Mouse (Mus musculus) erythroblast, embryonic 14.5 days (primary cell): ENCODE measurements around the gene 4930469K13Rik. TPM values are rescaled to one million over a fixed set of nuclear protein-coding genes. Genes with fewer than 3 reads are reported as not detected.

Experiments
- H3K27me3 ChIP-seq: 2 replicates; pipeline ENCODE4 v1.6.1; 2012; ENCODE audit warnings: inconsistent platforms; ENCODE audit not compliant: control insufficient read depth
- H3K36me3 ChIP-seq: 2 replicates; pipeline ENCODE4 v1.6.1; 2012; ENCODE audit warnings: mild to moderate bottlenecking, inconsistent platforms; ENCODE audit not compliant: control insufficient read depth
- H3K4me1 ChIP-seq: 2 replicates; pipeline ENCODE4 v1.6.1; 2012; ENCODE audit warnings: inconsistent platforms; ENCODE audit not compliant: control insufficient read depth
- H3K4me3 ChIP-seq: replicated peaks from 2 replicates; pipeline ENCODE3; 2012; ENCODE audit warnings: moderate library complexity, mild to moderate bottlenecking, inconsistent platforms
- H3K9me3 ChIP-seq: 2 replicates; pipeline ENCODE4 v1.6.1; 2012; ENCODE audit warnings: low read length, inconsistent platforms, mixed read lengths; ENCODE audit not compliant: control insufficient read depth
- GATA1 ChIP-seq: IDR thresholded peaks from 2 replicates; pipeline ENCODE4 v1.6.1; 2012; ENCODE audit warnings: low read length, inconsistent platforms, mixed read lengths
- TAL1 ChIP-seq: IDR thresholded peaks from 3 replicates; pipeline ENCODE4 v1.6.1; 2012; ENCODE audit warnings: low read length, inconsistent platforms, mixed read lengths
- polyA plus RNA-seq: library from polyadenylated mRNA; stranded (reverse); fragments of >175 nt; gene quantifications from 2 replicates; pipeline ENCODE4 v1.2.3, GENCODE M21; 2012

The 4930469K13Rik gene
- polyA plus RNA-seq, 1 experiment = not detected

DNA sequence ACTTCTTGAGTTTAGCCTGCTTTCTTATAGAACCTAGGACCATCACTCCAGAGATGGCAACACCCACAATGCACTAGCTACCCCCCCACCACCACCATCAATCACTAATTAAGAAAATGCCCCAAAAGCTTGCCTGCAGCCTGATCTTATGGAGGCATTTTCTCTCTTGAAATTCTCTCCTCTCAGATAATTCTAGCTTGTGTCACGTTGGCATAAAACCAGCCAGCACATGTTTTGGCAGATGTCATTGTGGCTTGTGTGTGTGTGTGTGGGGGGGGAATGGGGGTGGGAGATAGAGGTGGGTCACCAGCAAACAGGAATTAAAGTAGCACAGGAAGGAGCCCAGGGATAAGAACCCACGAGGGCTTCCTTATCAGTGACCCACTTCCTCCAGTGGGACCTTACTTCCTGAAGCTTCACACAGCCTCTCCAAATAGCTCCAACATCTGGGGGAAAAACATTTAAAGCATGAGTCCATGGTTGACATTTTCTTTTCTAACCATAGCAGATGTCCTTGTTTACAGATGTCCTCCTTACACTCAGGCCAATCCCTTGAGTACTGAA, 18.3 kb upstream of the 4930469K13Rik start:
- Histone ChIP-seq H3K27me3 (no peaks in the 10 kb centered on the region), H3K9me3 (no peaks in the 10 kb centered on the region), H3K4me3 (no peak overlapping the region), H3K4me1 (no peaks in the 10 kb centered on the region), H3K36me3 (no peaks in the 10 kb centered on the region)
- TF ChIP-seq TAL1 (no peak), GATA1 (no peak)

DNA sequence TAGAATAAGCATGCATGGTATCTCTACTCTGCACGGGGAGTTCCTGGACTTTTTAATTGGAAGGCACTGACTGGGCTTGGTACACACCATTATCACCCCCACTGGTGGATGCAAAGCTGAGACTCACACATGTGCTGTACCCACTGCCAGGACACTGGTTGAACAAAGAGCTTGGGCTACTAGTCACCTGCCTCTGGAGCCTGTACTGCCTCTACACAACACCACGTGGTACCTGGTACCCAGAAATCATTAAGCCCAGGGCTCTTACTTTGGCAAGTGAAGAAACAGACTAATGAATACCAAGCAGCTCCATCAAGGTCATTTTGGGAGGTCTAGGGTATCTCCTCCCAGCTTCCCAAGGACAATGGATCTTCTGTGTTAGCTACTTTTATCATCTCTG, 15.4 kb upstream of the 4930469K13Rik start:
- TF ChIP-seq TAL1 = no peak
- no peak for TF ChIP-seq GATA1

DNA sequence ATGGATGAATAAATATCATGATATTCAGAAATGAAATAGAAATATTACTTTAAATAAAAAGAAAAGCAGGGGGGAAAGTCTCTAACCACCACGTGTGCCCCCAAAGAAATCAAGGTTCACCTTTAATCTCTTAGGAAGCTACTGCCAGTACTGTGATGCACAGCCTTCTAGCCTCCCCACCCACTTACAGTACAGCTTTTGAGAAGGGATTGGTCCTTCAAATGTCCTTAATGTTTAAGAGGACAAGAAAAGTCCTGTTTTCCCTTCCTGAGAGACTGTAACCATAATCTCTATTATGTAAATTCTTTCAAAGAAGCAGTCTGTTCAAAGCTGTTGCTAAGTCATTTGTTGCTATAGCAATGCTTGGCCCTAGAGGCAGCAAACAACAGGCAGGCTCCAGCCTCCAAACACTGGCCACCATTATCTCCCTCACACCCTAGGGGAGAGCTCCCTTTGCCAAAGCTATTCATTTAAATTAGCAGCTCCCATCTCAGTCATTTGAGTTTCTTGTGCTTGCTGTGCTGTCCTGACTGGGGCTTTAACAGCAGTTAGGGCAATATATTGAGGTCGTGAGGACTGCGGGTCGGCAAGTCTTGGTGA, 14.5 kb upstream of the 4930469K13Rik start:
- Histone ChIP-seq H3K9me3 (no peaks in the 10 kb centered on the region), H3K36me3 (no peaks in the 10 kb centered on the region), H3K27me3 (no peaks in the 10 kb centered on the region), H3K4me3 (no peak overlapping the region), H3K4me1 (no peaks in the 10 kb centered on the region)
- TF ChIP-seq GATA1 = no peak

More for the DNA sequence above, 15.4 kb upstream of the 4930469K13Rik start:
- Histone ChIP-seq H3K4me1 (no peaks in the 10 kb centered on the region), H3K36me3 (no peaks in the 10 kb centered on the region), H3K4me3 (no peak overlapping the region), H3K27me3 (no peaks in the 10 kb centered on the region), H3K9me3 (no peaks in the 10 kb centered on the region)

DNA sequence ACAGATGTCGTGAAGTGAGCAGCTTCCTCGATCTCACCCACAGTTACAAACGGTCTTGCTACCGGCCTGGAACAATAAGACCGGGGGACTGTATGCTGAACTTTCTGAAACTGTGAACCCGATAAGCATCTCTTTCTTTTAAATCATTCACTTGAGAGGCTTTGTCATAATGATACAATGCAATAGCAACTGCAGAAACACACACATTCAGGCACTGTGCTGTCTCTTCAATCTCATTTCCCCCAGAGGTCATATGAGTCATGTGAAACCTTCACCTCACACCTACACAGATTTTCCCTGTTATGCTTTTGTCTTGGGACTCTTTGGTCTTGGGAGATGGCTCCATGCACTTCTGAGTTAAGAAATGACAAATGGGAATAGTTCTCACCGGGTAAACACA, 13.6 kb upstream of the 4930469K13Rik start:
- Histone ChIP-seq H3K27me3 (no peaks in the 10 kb centered on the region), H3K36me3 (no peaks in the 10 kb centered on the region), H3K4me1 (no peaks in the 10 kb centered on the region), H3K9me3 (no peaks in the 10 kb centered on the region), H3K4me3 (no peak overlapping the region)
- no peak for TF ChIP-seq TAL1
- TF ChIP-seq GATA1 = no peak

DNA sequence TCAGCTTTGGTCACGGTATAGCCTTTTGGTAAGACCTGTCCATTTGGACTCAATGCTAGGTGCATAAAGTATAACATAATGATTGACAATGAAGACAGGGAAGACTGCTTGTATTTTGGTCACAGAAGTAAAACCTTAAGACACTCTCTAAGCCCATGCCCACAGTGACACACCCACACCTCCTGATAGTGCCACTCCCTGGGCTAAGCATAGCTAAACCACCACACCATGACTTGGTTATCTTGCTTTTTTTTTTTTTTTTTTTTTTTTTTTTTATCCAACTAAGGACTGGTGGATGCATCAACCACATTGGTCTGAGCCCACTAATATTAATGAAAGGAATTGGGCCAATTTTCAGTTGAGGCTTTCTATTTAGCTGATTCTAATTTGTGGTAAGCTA, 10.9 kb upstream of the 4930469K13Rik start:
- Histone ChIP-seq H3K27me3 (no peaks in the 10 kb centered on the region), H3K36me3 (no peaks in the 10 kb centered on the region), H3K4me3 (no peak overlapping the region), H3K9me3 (no peaks in the 10 kb centered on the region), H3K4me1 (no peaks in the 10 kb centered on the region)
- TF ChIP-seq TAL1 = no peak
- no peak for TF ChIP-seq GATA1

DNA sequence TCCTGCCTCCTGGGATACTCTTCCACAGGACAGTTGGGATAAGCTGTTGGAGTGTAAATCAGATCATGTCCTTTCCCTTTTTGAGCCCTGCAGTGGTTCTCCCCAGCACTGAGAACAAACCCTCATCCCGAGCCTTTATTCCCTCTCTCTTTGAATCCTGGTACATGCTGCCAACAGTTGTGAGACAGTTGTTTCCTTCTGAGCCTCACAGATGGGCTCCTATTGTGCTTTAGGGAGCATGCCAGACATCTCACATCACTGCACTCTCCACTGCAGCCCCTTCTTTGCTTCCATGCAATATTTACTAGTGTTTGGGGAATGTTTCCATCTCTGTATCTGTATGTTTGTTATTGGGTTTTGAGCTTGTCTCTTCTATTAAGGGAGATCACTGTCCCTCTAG, 6.6 kb upstream of the 4930469K13Rik start:
- Histone ChIP-seq H3K36me3 (no peaks in the 10 kb centered on the region), H3K27me3 (no peaks in the 10 kb centered on the region), H3K4me1 (no peaks in the 10 kb centered on the region), H3K4me3 (no peak overlapping the region), H3K9me3 (no peaks in the 10 kb centered on the region)
- TF ChIP-seq GATA1 (no peak), TAL1 (no peak)

DNA sequence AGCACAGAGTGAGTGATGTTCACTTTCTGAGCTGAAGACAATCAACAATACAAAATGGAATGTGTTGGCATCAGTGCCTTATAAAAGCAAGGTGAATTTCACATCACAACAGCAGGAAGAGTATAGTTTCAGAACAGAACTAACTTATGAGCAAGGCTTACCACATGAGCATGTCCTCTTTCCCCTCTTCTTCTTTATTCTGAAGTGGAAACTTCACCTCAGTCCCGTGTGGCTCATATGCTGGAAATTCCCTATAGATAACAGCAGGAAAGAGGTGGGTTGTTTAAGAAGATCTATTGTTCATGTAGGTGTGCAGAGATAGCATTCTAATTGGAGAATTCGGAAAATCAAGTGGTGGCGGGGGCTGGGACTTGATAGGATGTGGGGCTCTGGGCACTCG, 3.5 kb upstream of the 4930469K13Rik start:
- Histone ChIP-seq H3K27me3 (no peaks in the 10 kb centered on the region), H3K36me3 (no peaks in the 10 kb centered on the region), H3K9me3 (no peaks in the 10 kb centered on the region), H3K4me1 (no peaks in the 10 kb centered on the region), H3K4me3 (no peak overlapping the region)
- TF ChIP-seq TAL1 (no peak), GATA1 (no peak)

DNA sequence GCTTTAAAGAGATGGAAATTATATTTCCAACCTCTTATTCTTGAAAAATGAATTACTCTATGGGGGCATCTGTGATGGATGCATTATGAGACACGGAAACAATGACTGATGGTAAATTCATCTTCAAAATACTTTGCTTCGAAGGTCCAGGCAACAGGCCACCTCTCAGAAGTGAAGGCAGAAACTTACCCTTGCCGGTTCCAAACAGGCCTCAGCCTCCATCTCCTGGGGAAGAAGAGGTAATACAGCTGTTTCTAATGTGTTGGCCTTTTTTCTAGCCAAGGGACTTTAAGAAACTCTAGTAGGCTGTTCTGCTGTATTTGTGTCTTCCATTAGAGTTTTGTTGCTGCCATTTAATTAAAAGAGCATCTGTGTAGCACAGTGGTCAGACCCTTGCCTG, 11.3 kb downstream of the 4930469K13Rik start:
- Histone ChIP-seq H3K4me3 (no peak overlapping the region), H3K9me3 (no peaks in the 10 kb centered on the region), H3K36me3 (no peaks in the 10 kb centered on the region), H3K27me3 (no peaks in the 10 kb centered on the region), H3K4me1 (no peaks in the 10 kb centered on the region)
- TF ChIP-seq GATA1 (no peak), TAL1 (no peak)

DNA sequence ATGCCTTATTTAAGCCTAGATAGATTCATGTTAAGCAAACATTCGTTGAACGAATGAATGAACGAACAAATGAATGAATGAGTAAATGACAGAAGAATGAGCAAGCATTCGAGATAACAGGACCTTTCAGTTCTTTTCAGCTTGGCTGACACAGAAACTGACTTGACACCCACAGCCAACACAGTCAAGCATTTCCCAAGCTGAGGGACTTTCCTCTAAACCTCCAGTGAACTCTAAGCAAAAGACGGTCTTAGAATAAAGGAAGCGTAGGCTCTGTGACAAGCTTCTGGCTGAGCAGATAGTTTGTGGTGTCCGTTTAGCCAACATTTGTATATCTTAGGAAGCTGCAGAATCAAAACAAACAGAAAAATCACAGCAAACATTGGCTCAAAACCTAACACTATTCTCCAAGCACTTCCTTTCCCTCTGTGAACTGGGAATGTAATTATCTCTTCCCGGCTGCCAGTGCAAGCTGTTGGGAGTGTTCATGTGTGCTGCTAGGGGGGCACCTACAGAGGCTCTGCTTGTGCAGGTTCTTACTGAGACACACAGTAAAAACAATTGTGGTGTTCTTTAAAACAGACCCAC, 12.1 kb downstream of the 4930469K13Rik start:
- no peaks in the 10 kb centered on the region for H3K36me3 ChIP-seq
- no peak for TF ChIP-seq TAL1
- TF ChIP-seq GATA1 = no peak

DNA sequence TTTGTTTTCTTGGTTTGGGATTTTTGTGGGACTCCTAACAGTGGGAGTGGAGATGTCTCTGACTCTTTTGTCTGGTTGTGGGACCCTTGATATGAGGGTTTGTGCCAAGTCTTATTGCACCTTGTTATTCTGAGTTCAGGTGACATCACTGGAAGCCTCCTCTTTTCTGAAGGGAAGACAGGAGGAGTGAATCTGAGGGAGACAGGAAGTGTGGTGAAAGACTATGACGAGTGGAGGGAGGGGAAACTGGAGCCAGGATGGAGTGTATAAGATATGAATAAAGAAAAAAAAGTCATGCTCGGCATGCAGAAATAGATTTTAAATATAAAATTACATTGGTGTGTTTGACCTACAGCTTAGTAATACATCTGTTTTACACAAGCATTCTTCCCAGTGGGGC, 13.7 kb downstream of the 4930469K13Rik start:
- no peaks in the 10 kb centered on the region for H3K36me3 ChIP-seq
- no peaks in the 10 kb centered on the region for H3K4me1 ChIP-seq

More for the DNA sequence above, 12.1 kb downstream of the 4930469K13Rik start:
- H3K4me3 ChIP-seq = no peak overlapping the region
- H3K9me3 ChIP-seq = no peaks in the 10 kb centered on the region
- H3K27me3 ChIP-seq = no peaks in the 10 kb centered on the region
- no peaks in the 10 kb centered on the region for H3K4me1 ChIP-seq

More for the DNA sequence above, 13.7 kb downstream of the 4930469K13Rik start:
- Histone ChIP-seq H3K9me3 (no peaks in the 10 kb centered on the region), H3K27me3 (no peaks in the 10 kb centered on the region), H3K4me3 (no peak overlapping the region)
- TF ChIP-seq GATA1 = no peak
- no peak for TF ChIP-seq TAL1
